Mouse (Mus musculus) right cerebral cortex, adult 2 months (tissue): ENCODE results near the gene Trp53tg5.

Experiments
- DNase-seq, 2 experiments: peaks; one replicate each; pipeline ENCODE4 v3.0.0; 2021 to 2022; ENCODE audit warnings: low spot score in 2 of 2

Trp53tg5 gene

DNA sequence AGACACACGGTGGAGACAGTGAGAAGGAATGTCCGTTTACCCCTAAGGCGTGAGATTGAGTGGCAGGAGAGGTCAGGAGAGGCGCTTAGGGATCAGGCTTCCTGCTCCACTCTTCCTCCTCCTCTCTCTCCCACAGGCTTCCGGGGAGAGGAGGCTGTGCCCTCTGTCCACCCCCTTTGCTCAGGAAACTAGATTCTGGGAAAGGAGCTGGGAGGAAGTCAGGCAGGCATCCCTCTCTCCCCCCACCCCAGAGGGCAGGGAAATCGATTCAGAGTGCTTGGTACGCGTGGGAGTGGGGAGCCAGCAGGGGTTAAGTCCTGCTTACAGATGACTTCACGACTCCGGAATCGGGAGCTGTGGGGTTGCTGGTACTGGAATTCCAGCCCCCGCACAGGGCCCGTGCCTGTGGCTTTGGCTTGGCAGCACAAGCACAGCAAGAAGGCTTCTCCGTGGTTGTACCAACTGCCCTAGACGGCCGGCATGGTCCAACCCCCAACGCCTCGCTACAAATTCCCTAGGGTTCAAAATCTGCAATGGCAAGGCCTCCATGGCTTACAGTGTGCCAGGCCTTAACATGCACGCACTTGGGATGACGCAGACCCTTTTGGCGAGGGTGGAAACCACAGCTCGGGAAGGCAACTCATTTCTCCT is 40.9 kb downstream of the Trp53tg5 start:
- no peak for DNase-seq

DNA sequence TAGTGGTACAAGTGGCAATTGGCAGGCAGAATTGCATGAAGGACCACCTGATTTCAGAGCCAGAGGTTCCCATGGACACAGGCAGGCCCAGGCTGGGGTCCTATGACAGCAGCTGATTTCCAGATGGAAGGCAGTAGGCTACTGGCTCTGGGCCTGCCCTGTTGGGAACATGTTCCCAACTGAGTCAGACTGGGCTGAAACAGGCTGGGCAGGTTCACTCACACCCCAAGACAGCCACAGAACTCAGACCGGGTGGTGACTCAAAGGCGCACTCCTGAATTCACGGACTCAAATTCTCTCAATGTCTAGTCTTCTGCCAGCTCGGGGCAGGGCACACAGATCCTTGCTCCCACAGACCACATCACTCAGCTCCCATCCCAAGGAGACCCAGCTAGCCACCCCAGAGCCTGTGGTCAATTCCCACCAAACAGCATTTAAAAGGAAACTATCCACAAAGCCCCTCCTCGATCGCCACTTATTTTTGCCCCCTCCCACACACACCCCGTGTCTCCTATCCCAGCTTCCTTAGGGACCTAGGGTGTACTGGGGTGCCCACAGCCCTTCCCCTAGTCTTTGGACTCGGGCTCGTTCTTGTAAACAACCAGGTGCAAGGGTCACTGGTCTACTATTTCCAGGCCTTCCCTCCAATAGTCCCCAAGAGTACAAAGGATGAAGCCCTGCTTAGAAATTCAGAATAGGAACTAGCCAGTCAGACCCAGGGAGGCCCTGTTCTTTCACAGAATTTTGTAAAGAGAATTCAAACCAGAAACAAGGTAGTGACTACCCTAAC is 41.7 kb downstream of the Trp53tg5 start:
- DNase-seq, result no peak

DNA sequence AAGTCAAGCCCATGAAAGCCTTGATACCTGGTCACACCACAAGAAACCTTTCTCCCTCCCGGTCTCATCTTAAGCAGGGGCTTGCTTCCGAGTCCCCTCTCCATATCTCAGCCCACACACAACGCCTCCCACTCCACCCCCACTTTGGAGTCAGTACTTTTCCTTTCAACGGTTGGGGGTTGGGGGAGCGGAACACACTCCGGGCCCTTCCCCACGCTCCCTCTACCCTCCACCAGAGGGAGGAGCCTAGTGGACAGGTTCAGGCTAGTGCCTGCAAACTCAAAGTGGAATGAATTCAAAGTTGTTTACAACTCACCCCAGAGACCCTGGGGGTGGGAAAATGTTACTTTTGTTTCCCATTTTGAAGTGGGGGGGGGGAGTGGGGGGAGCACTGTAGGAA is 42.8 kb downstream of the Trp53tg5 start:
- no peak for DNase-seq

DNA sequence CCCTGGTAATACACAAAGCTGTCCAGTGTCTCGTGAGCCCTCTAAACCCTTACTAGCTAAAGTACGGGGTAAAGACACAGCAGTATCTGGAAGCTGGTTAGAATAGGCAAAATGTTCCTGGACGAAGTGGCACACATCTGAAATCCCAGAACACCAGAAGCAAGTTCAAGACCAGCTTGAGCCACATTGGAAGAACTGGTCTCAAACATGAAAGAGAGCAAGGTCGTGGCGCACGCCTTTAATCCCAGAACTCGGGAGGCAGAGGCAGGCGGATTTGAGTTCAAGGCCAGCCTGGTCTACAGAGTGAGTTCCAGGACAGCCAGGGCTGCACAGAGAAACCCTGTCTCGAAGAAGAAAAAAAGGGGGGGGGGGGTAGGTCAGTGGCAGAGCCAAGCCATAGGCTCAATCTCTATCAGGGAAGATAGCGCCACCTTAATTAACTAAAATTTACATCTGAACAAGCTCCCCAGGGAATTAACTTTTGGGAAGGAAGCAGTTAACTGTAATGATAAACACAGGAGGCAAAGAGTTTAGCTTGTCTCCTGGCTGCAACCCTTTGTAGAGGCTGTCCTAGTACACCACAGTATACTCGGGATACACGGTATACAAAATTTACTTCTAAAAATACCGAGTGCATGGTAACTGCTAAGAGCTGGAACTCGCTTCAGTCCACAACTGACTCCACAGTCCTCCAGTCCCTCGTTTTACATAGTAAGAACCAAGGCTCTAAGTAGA is 43.5 kb downstream of the Trp53tg5 start:
- no peak for DNase-seq

DNA sequence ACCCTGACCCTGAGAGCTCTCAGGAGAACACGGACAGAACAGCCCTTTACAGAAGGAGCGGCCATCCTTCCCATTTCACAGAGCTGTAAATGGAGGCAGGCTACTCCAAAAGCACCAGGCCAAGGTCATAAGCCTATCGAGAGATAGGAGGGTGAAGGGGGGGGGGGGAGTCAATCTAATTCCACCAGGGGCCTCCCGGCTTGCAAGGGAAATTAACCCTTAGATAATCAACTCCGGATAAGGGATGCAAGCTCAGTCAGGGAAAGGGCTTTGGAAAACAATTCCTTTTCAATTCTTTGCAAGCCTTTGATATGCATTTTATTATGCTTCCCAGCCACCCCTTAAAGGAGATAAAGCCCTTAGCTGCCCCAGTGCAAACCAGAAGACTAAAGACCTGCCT is 45.1 kb downstream of the Trp53tg5 start:
- no peak for DNase-seq

DNA sequence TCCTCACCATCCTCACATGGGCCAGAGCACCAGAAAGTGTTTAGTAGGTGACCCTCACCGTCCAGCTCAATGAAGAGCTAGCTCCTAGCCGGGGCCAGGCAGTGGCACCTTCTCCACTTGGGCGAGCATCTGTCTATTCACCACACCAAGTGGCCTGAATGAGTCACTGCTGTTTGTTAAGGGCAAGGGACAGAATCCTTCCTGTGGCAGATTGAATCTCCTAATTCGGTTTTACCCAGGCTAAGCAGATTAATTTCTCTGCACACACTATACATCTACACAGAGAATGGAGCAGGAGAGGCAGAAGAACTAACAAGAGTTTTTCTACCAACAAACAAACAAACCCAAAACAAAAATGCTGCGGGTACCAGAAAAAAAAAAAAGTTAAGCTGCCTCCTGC is 46.6 kb downstream of the Trp53tg5 start:
- no peak for DNase-seq

DNA sequence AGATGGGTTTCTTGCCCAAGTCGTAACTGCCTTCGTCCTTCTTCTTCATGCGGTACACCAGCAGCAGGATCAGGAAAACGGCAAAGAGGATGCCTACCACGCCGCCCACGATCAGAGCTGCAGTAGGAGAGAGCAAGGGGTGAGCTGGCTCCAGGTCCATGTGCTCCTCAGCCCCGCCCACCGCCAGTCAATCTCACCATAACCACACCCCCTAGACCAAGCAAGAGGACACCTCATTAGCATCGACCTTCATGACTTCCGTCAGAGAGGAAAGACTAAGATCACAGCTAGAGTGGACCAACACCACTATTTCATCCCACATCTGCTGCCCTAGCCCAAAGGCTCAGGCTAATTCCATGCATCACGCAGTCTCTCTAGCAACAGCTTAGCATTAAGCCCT is 47.4 kb downstream of the Trp53tg5 start:
- DNase-seq, result no peak

DNA sequence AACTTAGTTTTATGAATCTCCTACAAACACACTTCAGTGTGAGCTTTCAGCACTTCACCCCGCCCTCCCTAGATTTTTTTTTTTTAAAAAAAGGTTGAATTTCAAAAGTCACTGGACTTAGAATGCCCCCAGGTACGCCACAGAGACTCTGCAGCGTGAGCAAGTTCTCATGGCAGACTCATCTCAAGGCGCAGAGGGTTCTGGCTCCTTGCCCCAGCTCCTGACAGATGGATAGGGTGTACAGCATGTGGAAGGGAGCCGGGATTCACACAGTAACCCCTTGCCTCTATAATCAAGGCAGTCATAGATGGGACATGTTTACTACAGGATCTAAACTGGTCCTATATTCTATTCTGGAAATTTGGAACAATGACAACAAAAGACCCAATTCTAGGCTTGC is 48.1 kb downstream of the Trp53tg5 start:
- no peak for DNase-seq

DNA sequence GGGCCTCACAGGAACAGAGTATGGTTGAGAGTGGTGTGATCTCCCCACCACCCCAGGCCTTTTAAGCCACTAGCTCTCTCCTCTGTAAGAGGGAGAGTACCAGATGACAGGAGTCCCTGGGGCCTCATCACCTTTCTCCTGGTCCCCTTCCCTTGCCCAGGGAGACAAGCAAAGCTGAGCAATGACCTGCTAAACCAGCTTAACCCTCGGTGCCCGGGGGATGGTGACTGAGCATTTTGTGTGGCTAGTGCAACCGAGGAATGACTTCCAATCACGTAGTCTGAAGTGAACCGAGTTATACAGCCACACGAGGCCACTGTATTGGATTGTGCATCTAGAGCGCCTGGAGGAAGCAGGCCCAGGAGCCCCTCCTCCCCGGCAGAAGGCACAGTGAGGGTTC is 49.1 kb downstream of the Trp53tg5 start:
- DNase-seq, result no peak

DNA sequence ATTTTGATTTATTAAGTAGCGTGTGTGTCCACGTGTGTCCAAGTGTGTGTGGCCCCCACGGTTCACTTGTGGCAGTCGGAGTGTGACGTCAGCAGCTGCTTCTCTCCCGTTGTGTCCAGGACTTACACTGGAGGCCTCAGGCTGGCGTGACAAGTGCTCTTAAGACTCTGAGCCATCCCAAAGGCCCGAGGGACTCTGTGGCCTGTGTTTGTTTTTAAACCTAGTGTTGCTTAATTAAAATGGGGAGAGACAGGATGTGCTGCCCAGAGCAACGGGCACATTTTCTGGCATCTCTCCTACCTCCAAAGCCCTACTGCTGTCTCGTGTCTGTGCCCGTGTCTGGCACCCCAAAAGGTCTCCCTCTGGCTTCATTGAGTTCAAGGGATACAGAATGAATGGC is 50.1 kb downstream of the Trp53tg5 start:
- no peak for DNase-seq

DNA sequence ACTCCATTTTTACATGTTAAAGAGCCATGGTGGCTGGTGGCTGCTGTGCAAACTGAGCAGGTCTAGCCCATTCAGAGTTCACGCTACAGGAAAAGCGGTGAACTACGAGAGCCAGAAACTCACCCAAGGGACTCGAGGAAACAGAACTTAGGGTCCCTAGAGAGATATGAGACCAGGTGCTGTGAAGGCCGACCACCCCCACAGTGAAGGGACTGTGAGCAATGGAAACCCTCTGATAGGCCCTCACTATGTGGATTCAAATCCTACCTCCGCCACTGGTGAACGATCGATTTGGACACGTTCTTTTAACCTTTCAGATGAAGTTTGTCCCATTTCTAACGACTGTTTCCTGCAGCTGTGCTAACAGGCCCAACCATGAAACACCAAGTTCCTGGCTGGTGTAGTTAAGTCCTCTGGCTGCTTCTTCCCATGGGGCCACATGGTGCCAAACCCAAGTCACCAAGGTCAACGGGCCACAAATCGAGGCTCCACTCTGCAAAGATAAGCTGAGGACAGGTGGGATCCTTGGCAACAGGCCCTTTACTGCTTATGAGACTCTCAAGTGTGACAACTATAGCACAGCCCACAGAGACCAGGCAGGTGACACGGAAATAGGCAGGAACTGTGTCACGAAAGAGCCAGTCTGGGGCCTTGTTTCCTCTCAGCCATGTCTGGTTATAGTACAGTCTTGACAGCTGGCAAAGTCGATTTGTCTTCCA is 50.7 kb downstream of the Trp53tg5 start:
- no peak for DNase-seq

DNA sequence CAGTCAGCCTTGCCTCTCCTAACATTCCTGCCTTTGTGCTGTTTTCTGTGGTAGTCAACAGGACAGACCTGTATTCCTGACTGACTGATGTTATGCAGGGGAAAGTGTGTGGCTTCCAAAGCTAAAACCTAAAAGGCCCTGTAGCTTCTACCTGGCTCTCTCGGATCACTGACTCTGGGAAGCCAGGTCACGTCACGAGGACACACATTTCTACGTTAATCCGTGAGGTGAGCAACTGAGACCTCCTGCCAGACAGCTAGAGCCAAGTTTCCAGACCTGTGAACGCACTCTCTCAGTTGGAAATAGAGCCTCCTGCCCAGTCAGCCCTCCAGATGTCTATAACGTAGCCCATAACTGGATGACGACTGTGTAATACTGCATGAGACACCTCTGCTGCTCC is 51.5 kb downstream of the Trp53tg5 start:
- no peak for DNase-seq

DNA sequence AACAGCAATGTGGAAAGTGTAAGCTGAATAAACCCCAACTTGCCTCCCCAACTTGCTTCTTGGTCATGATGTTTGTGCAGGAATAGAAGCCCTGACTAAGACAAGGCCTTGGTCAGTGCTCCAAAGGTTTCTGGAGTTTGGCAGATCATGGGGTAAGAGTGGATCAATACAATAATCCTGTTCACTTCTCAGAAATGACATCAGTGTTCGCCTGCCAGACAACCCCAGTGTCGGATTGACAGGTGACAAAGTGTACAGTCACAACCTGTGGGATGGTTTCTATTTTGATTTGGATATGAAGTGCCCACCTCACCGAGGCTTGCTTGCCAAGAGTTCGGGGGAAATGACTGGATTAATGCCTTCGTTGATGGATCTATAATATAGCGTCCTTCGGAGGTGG is 52.2 kb downstream of the Trp53tg5 start:
- no peak for DNase-seq
